In the genomic region with DNA sequence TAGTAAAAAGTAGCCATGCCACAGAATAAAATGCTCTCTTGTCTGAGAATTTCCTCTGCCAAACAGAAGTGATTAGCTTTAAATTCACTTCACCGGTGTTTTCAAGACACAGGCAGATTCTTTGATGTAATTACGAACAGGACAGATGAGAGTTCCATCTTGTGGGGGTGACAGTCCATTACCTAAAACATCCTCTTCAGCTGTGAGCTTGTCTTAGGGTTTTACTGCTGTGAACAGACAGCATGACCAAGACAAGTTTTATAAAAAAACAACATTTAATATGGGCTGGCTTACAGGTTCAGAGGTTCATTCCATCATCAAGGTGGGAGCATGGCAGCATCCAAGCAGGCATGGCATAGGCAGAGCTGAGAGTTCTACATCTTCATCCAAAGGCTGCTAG, we compare ENCODE assay signal across 17 mouse cellular contexts.
"Had no signal": no experiment of that assay in that cellular context is flagged by ENCODE, and none has a peak within 500 bp of the region (broad histone marks: within the 10 kb centered on the region; RNA-seq: fewer than 3 reads in every experiment).

No protein-coding gene starts in this region.

- H3K9ac ChIP-seq: liver, embryonic 15.5 days; lung, embryonic 15.5 days; midbrain, embryonic 12.5 days; neural tube, embryonic 13.5 days had no signal

- DNase-seq: kidney, adult 11 months; kidney, adult 9 months; kidney, postnatal 4 days; lung, postnatal 14 days; right cerebral cortex, postnatal 14 days had no signal

- H3K9me3 ChIP-seq: limb, embryonic 10.5 days; liver, embryonic 15.5 days; lung, embryonic 15.5 days; megakaryocyte, embryonic 14.5 days; midbrain, embryonic 12.5 days; neural tube, embryonic 13.5 days had no signal

- H3K27me3 ChIP-seq: liver, embryonic 15.5 days; lung, embryonic 15.5 days; megakaryocyte, embryonic 14.5 days; midbrain, embryonic 12.5 days; neural tube, embryonic 13.5 days had no signal

- H3K36me3 ChIP-seq: liver, embryonic 15.5 days; neural tube, embryonic 13.5 days had no signal

- H3K4me1 ChIP-seq: limb, embryonic 10.5 days; liver, embryonic 15.5 days; midbrain, embryonic 12.5 days; neural tube, embryonic 13.5 days had no signal

- H3K27ac ChIP-seq: kidney, postnatal 0 days; layer of hippocampus, adult 2 months; left cerebral cortex, adult 2 months; limb, embryonic 10.5 days; liver, embryonic 15.5 days; lung, embryonic 15.5 days; macrophage; midbrain, embryonic 12.5 days; neural tube, embryonic 13.5 days had no signal

- H3K4me2 ChIP-seq: liver, embryonic 11.5 days; liver, embryonic 15.5 days; lung, embryonic 15.5 days; midbrain, embryonic 12.5 days; neural tube, embryonic 13.5 days had no signal

- ATAC-seq: midbrain, embryonic 16.5 days had no signal

- H3K4me3 ChIP-seq: layer of hippocampus, adult 2 months; left cerebral cortex, adult 2 months; limb, embryonic 10.5 days; liver, embryonic 15.5 days; lung, embryonic 15.5 days; megakaryocyte, embryonic 14.5 days; midbrain, embryonic 12.5 days; neural tube, embryonic 13.5 days had no signal
